Mouse (Mus musculus) limb, embryonic 13.5 days (tissue): ENCODE data around the gene Cdx2. TPM values are rescaled to one million over a fixed set of nuclear protein-coding genes. Genes with fewer than 3 reads are reported as not detected.

Experiments
- ATAC-seq: fragments of 200-750 bp; cut with Nextera tagmentation; 2 replicates; pipeline ENCODE4 v1.8.0; 2017; ENCODE audit warnings: low read depth, moderate number of reproducible peaks, moderate TSS enrichment; ENCODE audit not compliant: low FRiP score
- H3K27ac ChIP-seq: fragments of 300-500 bp; sonication (generic); 2 replicates; pipeline ENCODE4 v1.5.1; 2015; ENCODE audit warnings: inconsistent platforms, mild to moderate bottlenecking, moderate library complexity
- H3K27me3 ChIP-seq: fragments of 300-500 bp; sonication (generic); 2 replicates; pipeline ENCODE4 v1.6.1; 2015; ENCODE audit warnings: mild to moderate bottlenecking, inconsistent platforms
- H3K36me3 ChIP-seq: fragments of 300-500 bp; sonication (generic); 2 replicates; pipeline ENCODE4 v1.6.1; 2015; ENCODE audit warnings: inconsistent platforms, mild to moderate bottlenecking, moderate library complexity
- H3K4me1 ChIP-seq: fragments of 300-500 bp; sonication (generic); 2 replicates; pipeline ENCODE4 v1.6.1; 2015; ENCODE audit warnings: inconsistent platforms
- H3K4me2 ChIP-seq: fragments of 300-500 bp; sonication (generic); replicated peaks from 2 replicates; pipeline ENCODE4 v1.6.1; 2015; ENCODE audit warnings: inconsistent platforms, mild to moderate bottlenecking, moderate library complexity
- H3K4me3 ChIP-seq: fragments of 300-500 bp; sonication (generic); 2 replicates; pipeline ENCODE4 v1.5.1; 2015; ENCODE audit warnings: moderate library complexity, mild to moderate bottlenecking, inconsistent platforms
- H3K9ac ChIP-seq: fragments of 300-500 bp; sonication (generic); 2 replicates; pipeline ENCODE4 v1.6.1; 2015; ENCODE audit warnings: mild to moderate bottlenecking, inconsistent platforms
- H3K9me3 ChIP-seq: fragments of 300-500 bp; sonication (generic); 2 replicates; pipeline ENCODE4 v1.6.1; 2016; ENCODE audit warnings: inconsistent platforms
- WGBS: fragments of 180-500 bp; shearing (Covaris S2); methylation state at CpG from one replicate; pipeline ENCODE4 v1.1.7; 2015; 5-methylcytosine and 5-hydroxymethylcytosine counted together
- polyA plus RNA-seq: library from polyadenylated mRNA; unstranded; fragments of >200 nt; fragmentation: Nextera tagmentation; extraction: Ambion mirVana; gene quantifications from 2 replicates; pipeline ENCODE4 v1.2.1, GENCODE M21; 2015

Cdx2 gene
- polyA plus RNA-seq: 0.06 TPM in 1 of 2 replicates, not detected in the other

DNA sequence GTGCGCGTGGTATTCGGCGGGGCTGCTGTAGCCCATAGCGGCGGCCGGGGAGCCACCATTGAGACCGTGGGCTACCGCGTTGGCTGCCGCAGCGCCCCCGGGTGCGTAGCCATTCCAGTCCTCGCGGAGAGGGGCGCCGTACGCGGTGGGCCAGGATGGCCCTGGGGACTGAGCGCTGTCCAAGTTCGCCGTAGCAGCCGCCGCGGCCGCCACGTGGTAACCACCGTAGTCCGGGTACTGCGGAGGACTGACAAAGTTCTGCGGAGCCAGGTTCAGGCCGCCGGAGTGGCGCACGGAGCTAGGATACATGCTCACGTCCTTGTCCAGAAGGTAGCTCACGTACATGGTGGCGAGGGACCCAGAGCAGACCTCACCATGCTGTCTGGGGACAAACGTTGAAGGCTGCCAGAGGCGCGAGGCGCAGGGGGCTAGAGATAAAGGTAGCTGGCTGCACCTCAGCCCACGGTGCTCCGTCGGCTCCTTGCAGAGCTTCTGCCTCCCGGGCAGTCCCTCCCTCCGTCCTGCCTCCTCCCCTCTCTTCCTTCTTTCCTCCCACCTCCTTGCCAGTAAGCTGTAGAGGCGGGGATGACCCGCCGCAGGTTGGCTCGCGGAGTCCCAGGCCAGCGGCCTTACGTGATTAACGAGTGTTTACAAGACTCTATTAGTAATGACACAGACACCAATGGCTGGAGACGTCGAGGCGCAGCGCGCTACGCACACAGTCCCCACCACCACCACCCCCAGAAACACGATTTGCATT lies at the start of gene Cdx2:
Cdx2 (minus strand) TSS at position 633 of the 760 bp plus-strand sequence.
- no peaks in the 10 kb centered on the region for H3K9me3 ChIP-seq
- H3K4me1 ChIP-seq: peaks cover 31% of the 10 kb centered on the region
- H3K36me3 ChIP-seq: no peaks in the 10 kb centered on the region
- peak within 1 kb of the TSS; percentile 30 for H3K4me3 ChIP-seq
- WGBS: under 1% methylated on average over 61 of the region's 63 CpGs
- no peak within 1 kb of the TSS for H3K9ac ChIP-seq
- peaks cover 100% of the 10 kb centered on the region for H3K27me3 ChIP-seq
- peak; percentile 9; the same call in 1 of the 2 replicates for ATAC-seq
- peak within 1 kb of the TSS; percentile 52 for H3K4me2 ChIP-seq
- no peak within 1 kb of the TSS for H3K27ac ChIP-seq

DNA sequence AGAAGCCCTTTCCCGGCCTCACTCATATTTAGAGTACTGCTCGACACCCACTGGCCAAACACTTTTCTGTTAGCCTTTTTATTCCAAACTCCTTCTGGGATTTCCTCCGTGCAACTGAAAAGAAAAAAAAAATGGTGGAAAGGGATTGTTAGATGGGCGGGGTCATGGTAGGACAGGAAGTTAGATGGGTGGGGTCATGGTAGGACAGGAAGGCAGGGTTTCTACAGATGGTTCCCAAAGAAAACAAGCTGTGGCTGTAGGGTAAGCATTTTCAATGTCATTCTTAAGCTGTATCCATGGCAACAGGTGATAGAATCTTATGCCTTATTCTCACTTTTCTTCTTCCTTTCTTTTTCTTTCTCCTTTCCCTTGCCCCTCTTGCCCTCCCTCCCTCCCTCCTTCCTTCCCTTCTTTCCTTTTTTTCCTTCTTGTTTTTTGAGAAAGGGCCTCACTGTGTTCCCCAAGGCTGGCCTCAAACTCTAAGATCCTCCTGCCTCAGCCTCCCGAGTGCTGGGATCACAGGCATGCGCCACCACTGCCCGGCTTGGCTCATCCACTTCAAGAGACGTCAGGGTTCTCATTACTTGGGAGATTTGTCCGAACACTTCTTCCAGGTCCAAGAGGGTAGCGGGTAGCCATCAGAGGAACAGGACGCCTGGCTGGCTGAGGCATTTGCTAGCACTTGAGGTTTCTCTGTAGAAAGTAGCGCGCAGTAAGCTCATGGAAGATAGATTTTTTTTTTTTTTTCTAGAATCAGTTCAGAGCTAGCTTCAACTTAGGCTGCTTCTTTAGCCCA lies 49.4 kb upstream of the Cdx2 start:
- Histone ChIP-seq H3K4me1 (no peaks in the 10 kb centered on the region), H3K36me3 (no peaks in the 10 kb centered on the region), H3K27me3 (no peaks in the 10 kb centered on the region), H3K27ac (no peak overlapping the region), H3K4me3 (no peak overlapping the region), H3K9ac (no peak overlapping the region), H3K9me3 (no peaks in the 10 kb centered on the region), H3K4me2 (no peak overlapping the region)
- 89% methylated on average over 13 of the region's 13 CpGs for WGBS
- ATAC-seq: no peak

DNA sequence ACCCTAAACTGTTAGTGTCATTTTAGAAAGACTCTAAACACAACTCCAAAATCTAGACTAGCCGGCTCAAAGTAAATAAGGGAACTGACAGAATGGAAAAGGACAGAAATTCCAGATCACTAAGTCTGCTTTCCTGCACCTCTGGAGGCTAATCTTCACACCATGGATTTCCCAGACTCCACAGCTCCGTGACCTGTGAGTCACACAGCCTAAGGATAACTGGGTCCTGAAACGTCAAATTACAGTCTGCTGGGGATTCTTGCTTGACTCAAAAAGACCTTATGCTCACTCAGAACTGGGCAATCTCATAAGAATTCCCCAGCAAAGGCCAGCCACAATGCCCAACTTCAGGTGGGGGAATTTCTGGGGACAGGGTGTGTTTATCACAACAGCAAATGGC lies 48.7 kb upstream of the Cdx2 start:
- H3K36me3 ChIP-seq: no peaks in the 10 kb centered on the region
- 61% methylated on average over 3 of the region's 3 CpGs for WGBS
- H3K9ac ChIP-seq: no peak overlapping the region
- no peak for ATAC-seq
- no peaks in the 10 kb centered on the region for H3K9me3 ChIP-seq
- no peak overlapping the region for H3K4me2 ChIP-seq
- H3K4me1 ChIP-seq: no peaks in the 10 kb centered on the region
- H3K4me3 ChIP-seq: no peak overlapping the region
- no peaks in the 10 kb centered on the region for H3K27me3 ChIP-seq
- H3K27ac ChIP-seq: no peak overlapping the region

DNA sequence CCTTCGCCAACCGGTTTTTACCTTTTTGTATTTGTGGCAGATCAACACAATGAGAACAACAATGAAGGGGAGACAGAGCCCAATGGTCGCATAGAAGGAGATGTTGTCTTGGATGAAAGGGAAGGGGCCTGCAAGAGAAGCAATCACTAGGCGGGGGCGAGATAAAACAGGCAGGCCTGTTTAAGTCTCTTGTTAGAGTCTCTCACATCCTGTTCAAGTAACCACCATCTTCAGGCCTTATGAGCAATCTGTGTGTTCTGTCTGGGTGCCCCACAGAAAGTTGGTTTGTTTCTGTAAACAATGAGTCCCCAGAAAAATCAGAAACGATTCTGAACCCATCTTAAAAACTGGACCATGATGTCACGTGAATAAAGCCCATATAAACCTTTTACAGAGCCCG lies 47.9 kb upstream of the Cdx2 start:
- H3K9ac ChIP-seq: no peak overlapping the region
- H3K4me3 ChIP-seq: no peak overlapping the region
- H3K36me3 ChIP-seq: no peaks in the 10 kb centered on the region
- H3K4me2 ChIP-seq: no peak overlapping the region
- no peaks in the 10 kb centered on the region for H3K27me3 ChIP-seq
- no peaks in the 10 kb centered on the region for H3K4me1 ChIP-seq
- no peak overlapping the region for H3K27ac ChIP-seq
- no peaks in the 10 kb centered on the region for H3K9me3 ChIP-seq
- WGBS: 72% methylated on average over 8 of the region's 8 CpGs
- no peak for ATAC-seq

DNA sequence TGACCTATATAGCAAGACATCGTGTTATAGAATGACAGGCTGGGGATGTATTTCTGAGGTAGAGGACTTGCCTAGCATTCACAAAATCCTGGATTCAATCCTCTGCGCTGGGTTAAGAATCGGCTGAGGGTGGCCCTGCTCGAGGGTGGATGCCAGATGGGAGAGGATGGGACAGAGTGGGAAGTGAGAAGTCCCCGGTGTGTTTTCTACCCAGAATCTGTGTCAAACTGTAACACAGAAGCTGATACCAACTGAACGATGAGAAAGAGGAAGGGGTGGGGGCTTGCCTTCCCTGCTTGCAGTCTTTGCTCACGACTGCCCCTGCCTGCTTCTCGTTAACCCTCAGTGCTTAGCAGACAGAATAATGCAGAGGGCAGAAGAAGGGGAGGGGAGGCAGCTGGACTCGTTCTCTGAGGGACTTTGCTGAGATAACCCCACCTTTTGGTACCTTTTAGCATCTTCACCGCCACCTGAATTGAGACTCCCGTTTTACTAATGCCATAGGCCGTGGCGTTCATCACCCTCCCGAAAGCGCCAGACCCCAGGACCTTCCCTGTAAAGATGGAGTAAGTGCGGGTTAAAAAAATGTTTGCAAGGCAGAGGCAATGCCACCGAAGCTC lies 47.2 kb upstream of the Cdx2 start:
- WGBS: 54% methylated on average over 17 of the region's 17 CpGs
- no peak overlapping the region for H3K27ac ChIP-seq
- no peaks in the 10 kb centered on the region for H3K27me3 ChIP-seq

GRCm38 (mm10) chr5:147351931-147352330 lies 44.9 kb upstream of the Cdx2 start:
- Histone ChIP-seq H3K9ac (no peak overlapping the region), H3K4me2 (no peak overlapping the region), H3K4me1 (no peaks in the 10 kb centered on the region), H3K27me3 (no peaks in the 10 kb centered on the region), H3K4me3 (no peak overlapping the region), H3K27ac (no peak overlapping the region), H3K36me3 (no peaks in the 10 kb centered on the region), H3K9me3 (no peaks in the 10 kb centered on the region)
- no peak for ATAC-seq
- 88% methylated on average over 8 of the region's 8 CpGs for whole genome bisulfite sequencing

More for the DNA sequence above, 47.2 kb upstream of the Cdx2 start:
- no peak for ATAC-seq
- no peak overlapping the region for H3K4me3 ChIP-seq
- H3K4me2 ChIP-seq: no peak overlapping the region
- no peaks in the 10 kb centered on the region for H3K9me3 ChIP-seq
- no peaks in the 10 kb centered on the region for H3K36me3 ChIP-seq
- no peaks in the 10 kb centered on the region for H3K4me1 ChIP-seq
- no peak overlapping the region for H3K9ac ChIP-seq

GRCm38 (mm10) chr5:147345981-147346380 lies 38.9 kb upstream of the Cdx2 start:
- Histone ChIP-seq H3K27me3 (peaks cover 5% of the 10 kb centered on the region; the same call in 1 of the 2 replicates), H3K9me3 (0 out of 2 replicates have a peak, but pooled peaks cover 4% of the 10 kb centered on the region), H3K4me2 (no peak overlapping the region), H3K36me3 (no peaks in the 10 kb centered on the region), H3K9ac (no peak overlapping the region), H3K4me3 (no peak overlapping the region), H3K4me1 (peaks cover 3% of the 10 kb centered on the region), H3K27ac (no peak overlapping the region)
- WGBS: 76% methylated on average over 1 of the region's 1 CpGs
- ATAC-seq: no peak

GRCm38 (mm10) chr5:147343904-147344303 lies 36.8 kb upstream of the Cdx2 start:
- Histone ChIP-seq H3K4me3 (no peak overlapping the region), H3K4me1 (peaks cover 6% of the 10 kb centered on the region), H3K4me2 (no peak overlapping the region), H3K27me3 (peaks cover 5% of the 10 kb centered on the region; the same call in 1 of the 2 replicates), H3K27ac (no peak overlapping the region), H3K9me3 (0 out of 2 replicates have a peak, but pooled peaks cover 4% of the 10 kb centered on the region), H3K9ac (no peak overlapping the region), H3K36me3 (no peaks in the 10 kb centered on the region)
- 91% methylated on average over 10 of the region's 10 CpGs for WGBS
- ATAC-seq: no peak

GRCm38 (mm10) chr5:147342901-147343300 lies 35.8 kb upstream of the Cdx2 start:
- Histone ChIP-seq H3K9ac (no peak overlapping the region), H3K27ac (no peak overlapping the region), H3K4me3 (no peak overlapping the region), H3K4me1 (peaks cover 6% of the 10 kb centered on the region), H3K9me3 (0 out of 2 replicates have a peak, but pooled peaks cover 4% of the 10 kb centered on the region), H3K4me2 (no peak overlapping the region), H3K27me3 (peaks cover 5% of the 10 kb centered on the region; the same call in 1 of the 2 replicates), H3K36me3 (no peaks in the 10 kb centered on the region)
- 87% methylated on average over 6 of the region's 6 CpGs for WGBS
- no peak for ATAC-seq

DNA sequence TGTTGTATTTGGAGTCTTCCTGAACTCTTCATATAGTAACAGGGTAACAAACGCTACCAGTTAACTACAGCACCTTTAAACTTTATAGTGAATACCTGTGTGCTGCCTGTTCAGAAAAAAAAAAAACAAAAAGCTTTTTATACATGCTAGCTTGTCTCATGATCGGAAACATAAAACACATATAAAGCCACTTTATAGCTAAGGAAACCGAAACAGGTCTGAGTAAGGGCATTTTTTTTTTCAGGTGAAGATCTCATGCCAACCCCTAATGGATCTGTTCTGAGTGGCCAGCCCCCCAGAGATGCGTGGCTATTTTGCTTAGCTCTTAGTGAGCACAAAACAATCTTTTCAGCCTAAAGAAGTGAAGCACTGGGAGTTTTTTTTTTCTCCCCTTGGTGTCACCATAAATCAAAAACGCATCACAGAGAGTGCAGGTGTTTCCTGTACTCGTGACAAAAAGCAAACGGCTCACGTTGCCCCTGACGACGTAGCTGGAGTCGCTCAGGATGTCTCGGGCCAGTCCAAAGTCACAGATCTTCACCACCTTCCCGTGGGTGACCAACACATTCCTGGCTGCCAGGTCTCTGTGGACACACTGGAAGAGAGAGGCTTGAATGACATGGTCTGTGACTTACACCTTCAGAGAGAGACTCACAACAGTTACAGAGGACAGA lies 33.8 kb upstream of the Cdx2 start:
- 35% methylated on average over 13 of the region's 13 CpGs for WGBS

DNA sequence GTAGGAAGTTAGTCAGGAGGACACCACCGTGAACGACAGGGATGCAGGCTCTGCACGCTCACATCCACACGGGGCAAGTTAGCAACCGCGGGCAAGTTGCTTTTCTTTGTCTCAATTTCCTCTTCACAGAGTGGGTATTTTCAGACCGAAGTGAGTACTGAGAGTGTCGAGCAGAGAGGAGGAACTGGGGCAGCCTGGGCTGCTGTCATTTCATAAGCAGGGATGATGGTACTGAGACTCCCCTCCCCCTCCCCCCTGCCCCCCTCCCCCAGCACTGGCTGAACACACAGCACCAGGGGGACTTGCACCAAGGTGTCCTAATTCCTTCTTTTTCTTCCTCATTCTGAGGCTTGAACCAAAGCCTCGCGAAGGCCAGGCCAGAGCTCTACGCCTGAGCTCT lies 32.5 kb upstream of the Cdx2 start:
- Histone ChIP-seq H3K27me3 (peaks cover 5% of the 10 kb centered on the region; the same call in 1 of the 2 replicates), H3K4me1 (peaks cover 6% of the 10 kb centered on the region), H3K36me3 (no peaks in the 10 kb centered on the region), H3K27ac (no peak overlapping the region), H3K9ac (no peak overlapping the region), H3K4me2 (no peak overlapping the region), H3K4me3 (no peak overlapping the region), H3K9me3 (no peaks in the 10 kb centered on the region)
- WGBS: 81% methylated on average over 11 of the region's 11 CpGs
- ATAC-seq: no peak

More for the DNA sequence above, 33.8 kb upstream of the Cdx2 start:
- Histone ChIP-seq H3K27me3 (peaks cover 5% of the 10 kb centered on the region; the same call in 1 of the 2 replicates), H3K9ac (no peak overlapping the region), H3K4me1 (peaks cover 6% of the 10 kb centered on the region), H3K4me2 (no peak overlapping the region), H3K27ac (no peak overlapping the region), H3K4me3 (no peak overlapping the region), H3K9me3 (0 out of 2 replicates have a peak, but pooled peaks cover 1% of the 10 kb centered on the region), H3K36me3 (no peaks in the 10 kb centered on the region)
- ATAC-seq: no peak
